In the genomic region with DNA sequence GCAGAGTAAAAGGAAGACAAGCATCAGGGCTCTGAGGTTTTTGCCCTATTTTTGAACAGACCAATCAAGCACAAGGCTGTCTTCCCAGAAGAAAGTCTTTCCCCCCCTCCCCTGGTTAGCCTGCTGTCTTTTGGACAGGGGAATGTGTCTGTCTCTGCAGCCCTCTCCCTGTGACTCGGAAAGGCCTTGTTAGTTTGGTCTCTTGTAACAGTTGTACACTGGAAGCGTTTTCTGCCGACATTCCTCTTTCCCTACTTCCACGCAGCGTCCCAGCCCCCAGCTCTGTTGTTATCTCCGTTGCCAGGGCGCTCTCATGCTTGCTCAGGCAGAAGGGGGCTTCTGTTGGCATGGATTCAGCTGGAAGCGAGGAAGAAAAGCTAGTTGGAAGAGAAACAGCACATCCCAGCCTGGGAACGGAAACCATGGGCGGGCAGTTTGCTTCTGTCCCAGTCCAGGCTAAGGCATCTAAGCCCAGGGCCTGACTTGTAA, we compare ENCODE assay signal across 8 mouse cellular contexts. TPM values are rescaled to one million over a fixed set of nuclear protein-coding genes. Genes with fewer than 3 reads are reported as not detected.
DNase-seq lines count a peak whose midpoint lies in the region; ATAC-seq and TF ChIP-seq lines count a peak whose summit lies in the region.

No protein-coding gene starts in this region.

- WGBS in intestine, embryonic 15.5 days, result 15% methylated on average over 10 of the region's 10 CpGs
- WGBS in limb, embryonic 14.5 days, result 43% methylated on average over 10 of the region's 10 CpGs
- 12% methylated on average over 10 of the region's 10 CpGs for WGBS in midbrain, embryonic 15.5 days

- no peaks in the 10 kb centered on the region for H3K36me3 ChIP-seq in intestine, embryonic 15.5 days
- H3K36me3 ChIP-seq in limb, embryonic 14.5 days (ENCODE audit: control insufficient read depth, insufficient read depth, low read length), result peaks cover 8% of the 10 kb centered on the region; the same call in 1 of the 2 replicates
- H3K36me3 ChIP-seq in midbrain, embryonic 15.5 days (replicated peaks), result no peaks in the 10 kb centered on the region

- no peaks in the 10 kb centered on the region for H3K27me3 ChIP-seq in intestine, embryonic 15.5 days (replicated peaks)
- H3K27me3 ChIP-seq in limb, embryonic 14.5 days (ENCODE audit: control insufficient read depth, insufficient read depth, low read length), result no peaks in the 10 kb centered on the region
- H3K27me3 ChIP-seq in midbrain, embryonic 15.5 days (replicated peaks), result no peaks in the 10 kb centered on the region

- DNase-seq in adrenal gland, postnatal 10 days, result peak; percentile 55
- DNase-seq in cerebellum, postnatal 4 days (ENCODE audit: low spot score in 2 of 2), result peak; percentile 65 to 88
- peak; percentile 53 for DNase-seq in gastrocnemius, postnatal 14 days
- peak; percentile 83 for DNase-seq in limb, embryonic 14.5 days (ENCODE audit: low spot score)
- DNase-seq in testis, postnatal 10 days (ENCODE audit: low spot score), result peak; percentile 68
- DNase-seq in thymus, postnatal 0 days (ENCODE audit: low spot score), result no peak

- H3K4me2 ChIP-seq in intestine, embryonic 15.5 days (replicated peaks), result peak overlapping the region; percentile 44
- no peak overlapping the region; the same call in 1 of the 2 replicates for H3K4me2 ChIP-seq in limb, embryonic 14.5 days (replicated peaks; ENCODE audit: low read depth, low read length, severe bottlenecking)
- peak overlapping the region; percentile 48 for H3K4me2 ChIP-seq in midbrain, embryonic 15.5 days

- H3K4me1 ChIP-seq in intestine, embryonic 15.5 days (replicated peaks), result peaks cover 24% of the 10 kb centered on the region
- H3K4me1 ChIP-seq in limb, embryonic 14.5 days (ENCODE audit: control insufficient read depth, insufficient read depth, low read length), result peaks cover 23% of the 10 kb centered on the region
- peaks cover 37% of the 10 kb centered on the region for H3K4me1 ChIP-seq in midbrain, embryonic 15.5 days

- H3K27ac ChIP-seq in intestine, embryonic 15.5 days, result peak overlapping the region; percentile 88
- peak overlapping the region; percentile 82 for H3K27ac ChIP-seq in limb, embryonic 14.5 days (replicated peaks; ENCODE audit: low read depth, low read length)
- H3K27ac ChIP-seq in midbrain, embryonic 15.5 days, result peak overlapping the region; percentile 77

- H3K4me3 ChIP-seq in intestine, embryonic 15.5 days (replicated peaks), result peak overlapping the region; percentile 2; the same call in 1 of the 2 replicates
- H3K4me3 ChIP-seq in limb, embryonic 14.5 days (replicated peaks; ENCODE audit: low read length), result no peak overlapping the region
- peak overlapping the region; percentile 23 for H3K4me3 ChIP-seq in midbrain, embryonic 15.5 days

- intact Hi-C loops in gastrocnemius, postnatal 14 days (cut with DNase I; ENCODE audit: low total_unique reads), result no loop called here

- peak overlapping the region; percentile 2 for H3K9ac ChIP-seq in intestine, embryonic 15.5 days
- H3K9ac ChIP-seq in limb, embryonic 14.5 days (ENCODE audit: low read depth, low read length, severe bottlenecking), result no peak overlapping the region
- H3K9ac ChIP-seq in midbrain, embryonic 15.5 days, result peak overlapping the region; percentile 33

- no peak for TF ChIP-seq POLR2A in limb, embryonic 14.5 days (IDR thresholded peaks at IDR 0.05; ENCODE audit: borderline replicate concordance, extremely low read depth, insufficient read depth, insufficient read length)

- ATAC-seq in intestine, embryonic 15.5 days, result peak; percentile 64
- ATAC-seq in limb, embryonic 14.5 days (ENCODE audit: low FRiP score, low read depth), result peak; percentile 49
- peak; percentile 63 for ATAC-seq in midbrain, embryonic 15.5 days (replicated peaks)

- no peaks in the 10 kb centered on the region for H3K9me3 ChIP-seq in intestine, embryonic 15.5 days
- H3K9me3 ChIP-seq in limb, embryonic 14.5 days (ENCODE audit: control insufficient read depth, low read length), result no peaks in the 10 kb centered on the region
- H3K9me3 ChIP-seq in midbrain, embryonic 15.5 days, result no peaks in the 10 kb centered on the region

RNA-seq across cellular contexts. Expression of a gene that starts 26.2 kb away (rescaled TPM):
- 100 to 1,000 TPM; 174 to 180 TPM for total RNA-seq in adrenal gland, postnatal 10 days (2021)
- 10 to 100 TPM; 91.1 to 97.2 TPM for total RNA-seq in gastrocnemius, postnatal 14 days (2021)
- polyA plus RNA-seq in intestine, embryonic 15.5 days (2015; fragmentation: Nextera tagmentation; extraction: Ambion mirVana), result 36.3 and 36.4 TPM in 2 replicates
- polyA plus RNA-seq in limb, embryonic 14.5 days (2012; rRNA removed), result 177 and 206 TPM in 2 replicates
- polyA plus RNA-seq in limb, embryonic 14.5 days (2014; fragmentation: Nextera tagmentation; extraction: Ambion mirVana), result 20.7 and 20.9 TPM in 2 replicates
- polyA plus RNA-seq in midbrain, embryonic 15.5 days (2015; fragmentation: Nextera tagmentation; extraction: Ambion mirVana), result 27.9 and 28.4 TPM in 2 replicates
- 30.1 and 35.4 TPM in 2 replicates for polyA plus RNA-seq in thymus, postnatal 0 days (2015; fragmentation: Nextera tagmentation; extraction: Ambion mirVana)
